22 mouse cellular contexts compared by ENCODE assay signal in the genomic region with DNA sequence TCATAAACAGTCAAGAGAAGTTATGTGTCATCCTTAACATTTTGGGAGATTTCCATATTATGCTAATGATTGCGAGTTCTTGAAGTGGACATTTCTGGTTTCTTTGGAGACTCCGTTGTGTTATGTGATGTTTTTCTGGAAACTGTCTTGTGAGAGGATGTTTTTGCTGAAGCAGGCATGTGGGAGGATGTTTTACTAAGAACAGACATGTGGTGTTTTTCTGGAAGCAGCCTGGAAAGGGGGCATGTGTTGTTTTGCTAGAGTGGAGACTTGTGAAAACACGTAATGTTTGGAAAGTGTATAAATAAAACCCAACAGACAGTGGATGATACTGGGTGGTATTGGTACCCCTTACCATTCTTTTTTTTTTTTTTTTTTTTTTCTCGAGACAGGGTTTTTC. TPM values are rescaled to one million over a fixed set of nuclear protein-coding genes. Genes with fewer than 3 reads are reported as not detected.
DNase-seq lines count a peak whose midpoint lies in the region.
"Had no signal": no experiment of that assay in that cellular context is flagged by ENCODE, and none has a peak within 500 bp of the region (broad histone marks: within the 10 kb centered on the region; RNA-seq: fewer than 3 reads in every experiment).

No protein-coding gene starts in this region.

- no peaks in the 10 kb centered on the region for H3K9me3 ChIP-seq in heart, embryonic 10.5 days
- H3K9me3 ChIP-seq: embryonic facial prominence, embryonic 10.5 days; forebrain, embryonic 13.5 days had no signal

- no peak overlapping the region for H3K27ac ChIP-seq in heart, embryonic 10.5 days
- H3K27ac ChIP-seq: embryonic facial prominence, embryonic 10.5 days; forebrain, embryonic 13.5 days; heart, embryonic 13.5 days; hindbrain, embryonic 12.5 days; hindbrain, postnatal 0 days had no signal

- H3K4me3 ChIP-seq in heart, embryonic 10.5 days = no peak overlapping the region
- H3K4me3 ChIP-seq: embryonic facial prominence, embryonic 10.5 days; forebrain, embryonic 13.5 days; heart, embryonic 13.5 days; hindbrain, embryonic 12.5 days had no signal

- WGBS in heart, embryonic 10.5 days = 78% methylated on average over 4 of the region's 4 CpGs

- intact Hi-C loops in heart, postnatal 25 days (cut with DNase I) = no loop called here
- intact Hi-C loops in left cerebral cortex, postnatal 14 days (cut with DNase I) = no loop called here

- no peaks in the 10 kb centered on the region for H3K36me3 ChIP-seq in heart, embryonic 10.5 days
- H3K36me3 ChIP-seq: embryonic facial prominence, embryonic 10.5 days; heart, embryonic 13.5 days; hindbrain, embryonic 12.5 days had no signal

- no peaks in the 10 kb centered on the region for H3K27me3 ChIP-seq in heart, embryonic 10.5 days (ENCODE audit: insufficient read depth, poor library complexity, severe bottlenecking)
- H3K27me3 ChIP-seq: forebrain, embryonic 13.5 days; heart, embryonic 13.5 days; hindbrain, embryonic 12.5 days had no signal

- peak; percentile 2 for DNase-seq in heart, embryonic 10.5 days (ENCODE audit: low spot score)
- no peak for DNase-seq in heart, postnatal 25 days (ENCODE audit: low spot score)
- peak; percentile 35 to 40 for DNase-seq in left cerebral cortex, postnatal 14 days (ENCODE audit: low spot score in 2 of 2)
- DNase-seq in left cerebral cortex, adult 8-10 months (ENCODE audit: low spot score in 2 of 2) = no peak
- DNase-seq in right cerebral cortex, adult 2 months (ENCODE audit: low spot score in 2 of 2) = peak; percentile 23 to 37
- no peak for DNase-seq in right cerebral cortex, postnatal 10 days (ENCODE audit: low spot score in 2 of 2)
- DNase-seq in telencephalon, adult 2 months (ENCODE audit: low read depth, low spot score) = peak; percentile 57
- DNase-seq: adrenal gland, adult 2 months; adrenal gland, postnatal 25 days; cerebellum, adult 2 months; cerebellum, postnatal 10 days; forebrain, postnatal 0 days; gastrocnemius, postnatal 25 days; heart, postnatal 4 days had no signal

- no peaks in the 10 kb centered on the region for H3K4me1 ChIP-seq in heart, embryonic 10.5 days
- H3K4me1 ChIP-seq: embryonic facial prominence, embryonic 10.5 days; forebrain, embryonic 13.5 days; heart, embryonic 13.5 days; hindbrain, embryonic 12.5 days had no signal

RNA-seq across cellular contexts. Expression of a gene that starts 19.6 kb away (rescaled TPM):
- 80.2 and 117 TPM in 2 replicates for polyA plus RNA-seq in heart, embryonic 10.5 days (2016; fragmentation: Nextera tagmentation; extraction: Ambion mirVana)
- 10 to 100 TPM; 14.9 to 16.6 TPM for total RNA-seq in heart, postnatal 25 days (2021)
- 10 to 100 TPM; 37.6 to 38.8 TPM for total RNA-seq in left cerebral cortex, postnatal 14 days (2021)
- total RNA-seq in left cerebral cortex, adult 8-10 months (2022) = 10 to 100 TPM; 41.8 to 48.2 (median 46.0) TPM

RNA-seq across cellular contexts. Expression of a gene that starts 36.4 kb away (rescaled TPM):
- 0.10 TPM in 1 of 2 replicates, not detected in the other for polyA plus RNA-seq in heart, embryonic 10.5 days (2016; fragmentation: Nextera tagmentation; extraction: Ambion mirVana)
- total RNA-seq in heart, postnatal 25 days (2021) = under 1 TPM in 1 of 2 experiments, not detected in 1; 0.22 TPM
- total RNA-seq in left cerebral cortex, postnatal 14 days (2021) = not detected
- not detected for total RNA-seq in left cerebral cortex, adult 8-10 months (2022)
- total RNA-seq: CH12.LX; forebrain, postnatal 0 days; gastrocnemius, postnatal 25 days; granulocyte monocyte progenitor cell, adult 5-6 weeks; heart, postnatal 4 days; hindbrain, postnatal 0 days had no signal
- polyA plus RNA-seq: cerebellum, adult 2 months; embryonic facial prominence, embryonic 10.5 days; forebrain, embryonic 13.5 days; heart, embryonic 13.5 days; heart, postnatal 0 days; hindbrain, embryonic 12.5 days; hindbrain, postnatal 0 days had no signal

RNA-seq across cellular contexts. Expression of a gene that starts 50.3 kb away (rescaled TPM):
- polyA plus RNA-seq in heart, embryonic 10.5 days (2016; fragmentation: Nextera tagmentation; extraction: Ambion mirVana) = 62.2 and 79.7 TPM in 2 replicates
- total RNA-seq in heart, postnatal 25 days (2021) = 10 to 100 TPM; 40.3 to 44.7 TPM
- total RNA-seq in left cerebral cortex, postnatal 14 days (2021) = 100 to 1,000 TPM in 1 of 2 experiments, 10 to 100 TPM in 1; 89.7 to 101 TPM
- 100 to 1,000 TPM; 110 to 132 (median 120) TPM for total RNA-seq in left cerebral cortex, adult 8-10 months (2022)

RNA-seq across cellular contexts. Expression of a gene that starts 50.6 kb away (rescaled TPM):
- 38.9 and 50.2 TPM in 2 replicates for polyA plus RNA-seq in heart, embryonic 10.5 days (2016; fragmentation: Nextera tagmentation; extraction: Ambion mirVana)
- total RNA-seq in heart, postnatal 25 days (2021) = 10 to 100 TPM; 14.0 to 14.9 TPM
- 10 to 100 TPM; 26.6 to 28.5 TPM for total RNA-seq in left cerebral cortex, postnatal 14 days (2021)
- total RNA-seq in left cerebral cortex, adult 8-10 months (2022) = 10 to 100 TPM; 25.7 to 29.7 (median 26.8) TPM

RNA-seq across cellular contexts. Expression of a gene that starts 52.8 kb away (rescaled TPM):
- 0.87 and 0.89 TPM in 2 replicates for polyA plus RNA-seq in heart, embryonic 10.5 days (2016; fragmentation: Nextera tagmentation; extraction: Ambion mirVana)
- under 1 TPM; 0.42 to 0.61 TPM for total RNA-seq in heart, postnatal 25 days (2021)
- total RNA-seq in left cerebral cortex, postnatal 14 days (2021) = not detected
- total RNA-seq in left cerebral cortex, adult 8-10 months (2022) = not detected
- total RNA-seq: adrenal gland, adult 2 months; adrenal gland, postnatal 25 days; CH12.LX; forebrain, postnatal 0 days; granulocyte monocyte progenitor cell, adult 5-6 weeks; heart, postnatal 4 days had no signal
- polyA plus RNA-seq: adrenal gland, adult 2 months; forebrain, embryonic 13.5 days; heart, postnatal 0 days; hindbrain, postnatal 0 days had no signal

Comparison
In these comparisons a context has a peak if more than half of its experiments do, and no peak if none do; other contexts are left out.
1. DNase-seq: peak in heart, embryonic 10.5 days (single experiment), left cerebral cortex, postnatal 14 days (2 of 2), right cerebral cortex, adult 2 months (2 of 2) and telencephalon, adult 2 months (single experiment); none in heart, postnatal 25 days (single experiment), left cerebral cortex, adult 8-10 months (0 of 2) and right cerebral cortex, postnatal 10 days (0 of 2).